Mouse (Mus musculus): ENCODE results near the gene Glrp1.

The Glrp1 gene

DNA sequence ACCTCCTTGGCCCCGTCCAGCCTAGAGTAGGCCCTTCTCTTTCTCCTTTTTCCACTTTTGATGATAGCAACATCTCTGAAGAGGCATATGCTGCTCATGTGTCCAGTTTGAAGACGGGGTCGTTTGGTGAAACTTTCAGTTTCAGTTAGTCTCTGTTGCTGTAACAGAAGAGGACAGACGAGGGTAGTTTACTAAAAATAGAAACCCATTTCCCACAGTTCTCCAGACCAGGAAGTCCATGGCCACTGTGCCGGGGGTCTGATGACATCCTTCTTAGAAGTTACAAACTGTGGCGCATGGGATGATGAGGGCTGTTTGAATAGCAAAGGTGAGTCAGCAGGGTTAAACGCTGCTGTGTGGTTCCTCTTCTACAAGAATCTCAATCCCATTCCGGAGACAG lies at the start of gene Glrp1:
Glrp1 (minus strand) TSS at position 278 of the 400 bp plus-strand sequence.
- no peak for DNase-seq

DNA sequence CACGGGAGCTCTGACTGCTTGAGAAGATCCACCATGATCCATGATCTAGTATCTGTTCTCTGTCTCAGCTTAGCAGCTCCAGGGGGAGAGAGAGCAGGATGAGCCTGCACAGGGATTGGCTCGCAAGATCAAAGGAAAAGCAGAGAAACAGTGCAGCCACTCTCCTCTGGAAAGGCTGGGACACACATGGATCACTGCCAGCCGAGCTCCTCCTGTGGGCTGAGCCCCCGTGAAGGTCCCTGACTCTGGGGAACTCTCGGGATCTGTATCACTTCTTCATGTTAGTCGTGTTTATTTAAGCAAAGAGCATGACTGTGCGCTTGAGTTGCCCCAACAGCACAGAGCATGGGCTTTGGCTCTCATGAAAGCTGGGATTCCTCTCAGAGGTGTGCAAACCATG lies 49.4 kb upstream of the Glrp1 start:
- DNase-seq: no peak

DNA sequence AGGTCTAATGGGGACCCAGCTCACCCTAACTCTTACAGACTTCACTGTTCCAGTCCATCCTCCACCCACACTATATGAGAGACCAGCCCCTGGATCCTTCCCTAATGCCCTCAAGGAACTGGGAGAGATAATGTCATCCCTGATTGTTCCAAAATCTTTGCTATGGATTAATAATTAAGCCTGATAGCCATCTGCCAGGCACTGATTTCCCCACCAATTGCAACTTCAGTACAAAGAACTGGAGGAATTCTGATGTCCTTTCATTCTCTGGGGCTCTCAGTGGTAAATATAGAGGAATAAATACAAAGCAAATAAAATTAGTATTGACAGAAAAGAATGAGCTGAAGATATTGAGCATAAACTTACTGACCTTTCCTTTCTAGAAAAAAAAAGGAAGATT lies 48.9 kb upstream of the Glrp1 start:
- DNase-seq: no peak

DNA sequence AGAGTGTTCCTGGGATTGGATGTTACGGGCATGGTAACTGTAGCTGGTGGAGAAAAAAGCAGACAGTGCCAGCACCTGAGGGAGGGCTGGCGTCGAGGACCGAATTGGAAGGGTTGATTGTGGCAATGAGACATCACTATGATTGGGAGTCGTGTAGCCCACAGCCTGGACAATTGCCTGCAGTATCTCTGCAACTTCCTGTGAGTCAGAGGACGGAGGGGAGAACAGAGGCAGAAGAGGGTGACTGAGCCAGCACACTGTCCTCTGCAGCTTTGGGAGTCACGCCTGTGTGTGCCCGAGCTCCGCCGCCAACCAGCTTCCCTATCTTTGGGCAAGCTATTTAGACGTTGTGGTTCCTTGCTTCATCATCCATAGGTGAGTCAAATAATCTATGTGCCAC lies 46.5 kb upstream of the Glrp1 start:
- DNase-seq: no peak

DNA sequence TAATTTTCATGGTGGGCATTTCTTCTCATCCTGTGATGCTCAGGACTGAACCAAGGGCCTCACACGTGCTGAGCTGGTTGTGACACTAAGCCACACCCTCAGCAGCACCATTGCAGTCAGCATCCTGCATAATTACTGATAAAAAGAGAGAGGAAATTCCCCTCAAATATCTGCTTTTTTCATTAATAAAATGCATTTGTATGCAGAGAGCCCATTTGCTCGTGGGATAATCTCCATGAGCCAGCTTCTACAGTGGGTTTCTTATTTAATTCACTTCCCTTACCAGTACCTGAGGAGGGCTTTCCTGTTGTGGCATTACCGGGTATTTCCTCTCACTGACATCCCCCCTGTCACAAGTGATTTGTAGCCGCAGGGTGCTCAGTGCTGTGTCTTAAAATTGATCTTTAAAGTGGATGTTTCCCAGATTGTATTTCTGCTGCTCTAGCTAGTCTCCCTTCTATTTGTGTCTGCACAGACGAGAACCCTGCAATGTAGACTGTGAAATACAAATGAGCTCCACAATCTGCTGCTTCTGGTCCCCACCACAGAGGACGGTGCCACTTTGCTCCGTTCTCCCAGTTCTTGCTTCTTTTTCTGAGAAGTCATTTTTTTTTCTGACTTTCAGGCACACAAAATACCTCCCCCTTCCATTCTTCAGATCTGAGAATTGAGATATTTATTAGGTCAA lies 43.8 kb upstream of the Glrp1 start:
- no peak for DNase-seq

DNA sequence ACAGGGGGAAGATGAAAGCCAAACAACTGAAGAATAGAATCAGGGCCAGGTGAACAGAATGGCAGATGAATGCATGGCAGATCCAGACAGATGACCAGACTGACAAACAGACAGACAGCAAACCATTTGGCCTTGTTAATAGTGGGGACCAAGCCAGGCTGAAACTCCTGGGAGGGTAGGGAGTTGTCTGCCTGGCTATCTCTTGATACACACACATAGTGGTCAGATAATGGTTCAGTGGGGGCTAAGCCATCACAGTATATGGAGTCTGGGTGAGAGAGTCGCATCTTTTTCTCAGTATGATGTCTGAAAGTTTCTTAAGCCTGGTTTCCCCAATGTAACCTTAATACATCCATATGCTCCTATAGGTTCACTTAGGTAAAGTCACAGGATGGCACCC lies 39.4 kb upstream of the Glrp1 start:
- DNase-seq: no peak

DNA sequence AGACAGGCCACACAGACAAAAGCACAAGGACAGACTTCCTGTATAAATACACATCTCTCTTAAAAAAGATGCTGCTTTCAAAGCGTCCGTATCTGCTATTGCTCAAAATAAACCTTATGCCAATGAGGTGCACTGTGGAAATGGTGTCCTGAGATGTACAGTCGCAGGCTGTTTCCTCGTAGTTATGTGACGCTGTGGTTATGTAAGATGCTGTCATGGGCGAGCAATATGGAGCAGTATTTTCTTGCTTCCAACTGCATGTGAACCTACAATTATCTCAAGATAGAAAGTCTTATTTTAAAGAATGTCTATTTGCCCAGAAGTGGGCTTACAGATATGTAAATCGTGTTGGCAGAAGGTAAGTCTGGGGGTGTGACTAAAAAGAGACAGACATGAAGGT lies 37.3 kb upstream of the Glrp1 start:
- DNase-seq: no peak

DNA sequence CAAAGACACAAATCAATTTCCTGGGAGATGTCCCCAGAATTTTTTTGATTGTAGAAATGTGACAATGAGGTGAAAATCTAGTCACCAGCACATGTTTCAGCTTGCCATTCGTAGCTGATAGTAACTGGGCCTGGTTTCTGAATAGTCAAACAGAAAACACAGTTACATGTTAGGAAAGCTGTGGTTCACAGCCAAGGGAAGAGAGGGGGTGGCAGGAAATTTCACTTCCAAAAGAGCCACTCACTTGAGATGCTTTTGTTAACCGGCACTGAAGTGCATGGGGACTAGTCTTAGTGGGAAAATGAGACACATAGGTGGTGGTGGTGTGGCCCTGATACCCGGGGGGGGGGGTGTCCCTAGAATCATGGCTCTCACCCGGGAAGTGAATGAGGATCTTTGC lies 33.7 kb upstream of the Glrp1 start:
- DNase-seq: no peak

DNA sequence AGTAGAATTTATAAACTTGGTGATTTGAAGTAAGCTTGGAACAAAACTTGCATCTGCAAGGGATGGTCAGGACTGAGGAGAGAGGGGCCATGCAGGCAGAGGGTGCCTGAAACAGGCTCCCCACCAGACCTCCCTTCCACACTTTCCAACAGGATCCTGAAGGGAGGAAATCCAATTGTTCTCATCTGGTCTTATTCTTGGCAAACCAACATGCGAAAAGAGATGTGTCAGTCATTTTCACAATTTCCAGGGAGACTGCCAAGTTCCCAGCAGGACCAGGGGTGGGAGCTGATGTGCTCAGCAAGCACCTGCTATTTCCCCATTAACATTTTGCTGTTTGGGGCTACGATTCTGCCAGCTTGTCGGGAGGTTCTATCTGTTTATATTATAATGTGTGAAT lies 30.0 kb upstream of the Glrp1 start:
- DNase-seq: no peak

DNA sequence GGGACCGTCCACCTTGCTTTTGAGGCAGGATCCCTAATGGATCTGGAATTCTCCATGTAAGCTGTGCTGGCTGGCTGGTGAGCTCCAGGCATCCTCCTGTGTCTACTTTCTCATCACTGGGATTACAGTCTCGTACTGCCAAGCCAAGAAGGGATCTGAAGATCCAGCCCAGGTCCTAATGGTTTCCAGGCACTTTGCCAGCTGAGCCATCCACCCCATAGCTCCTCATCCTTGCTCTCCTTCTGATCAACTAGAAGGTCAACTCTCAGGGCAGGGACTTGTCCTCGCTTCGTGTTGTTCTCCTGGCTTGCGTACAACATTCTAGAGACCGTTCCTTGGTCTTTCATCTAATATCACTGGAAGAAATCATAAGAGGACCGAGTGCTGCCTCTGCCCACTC lies 29.4 kb upstream of the Glrp1 start:
- no peak for DNase-seq

DNA sequence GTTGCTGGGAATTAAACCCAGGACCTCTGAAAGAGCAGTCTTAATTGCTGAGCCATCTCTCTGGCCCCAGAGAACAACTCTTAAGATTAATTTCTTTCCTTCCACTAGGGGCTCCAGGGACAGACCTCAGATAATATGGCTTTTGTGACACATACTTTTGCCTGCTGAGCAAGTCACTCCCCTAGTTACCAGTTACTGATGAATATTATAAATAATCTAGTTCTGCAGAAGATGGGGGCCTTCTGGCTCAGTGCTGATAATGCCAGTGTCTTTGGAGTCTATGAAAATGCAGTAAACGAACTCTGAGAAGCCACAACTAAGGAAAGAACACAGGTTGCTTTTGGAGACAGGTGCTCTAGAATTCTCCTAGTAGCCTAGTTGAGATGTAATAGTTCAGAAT lies 26.4 kb upstream of the Glrp1 start:
- no peak for DNase-seq

DNA sequence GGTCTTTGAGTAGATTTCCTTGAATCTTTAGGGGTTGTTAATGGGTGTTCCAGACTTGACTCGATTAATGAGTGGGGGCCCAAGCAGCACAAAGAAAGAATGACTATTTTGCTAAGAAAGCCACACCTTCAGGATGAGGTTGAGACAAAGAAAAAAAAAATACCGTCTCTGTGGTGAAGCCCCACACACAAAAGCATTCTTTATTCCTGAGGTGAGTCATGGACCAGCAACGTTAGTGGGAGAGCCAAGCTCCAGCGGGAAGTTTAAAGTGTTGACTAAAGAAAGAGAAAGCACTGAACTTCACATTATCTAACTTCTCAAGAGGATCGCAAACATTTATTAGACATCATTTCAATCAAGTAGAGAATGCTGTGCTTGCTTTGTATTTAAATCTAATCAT lies 24.2 kb upstream of the Glrp1 start:
- no peak for DNase-seq

DNA sequence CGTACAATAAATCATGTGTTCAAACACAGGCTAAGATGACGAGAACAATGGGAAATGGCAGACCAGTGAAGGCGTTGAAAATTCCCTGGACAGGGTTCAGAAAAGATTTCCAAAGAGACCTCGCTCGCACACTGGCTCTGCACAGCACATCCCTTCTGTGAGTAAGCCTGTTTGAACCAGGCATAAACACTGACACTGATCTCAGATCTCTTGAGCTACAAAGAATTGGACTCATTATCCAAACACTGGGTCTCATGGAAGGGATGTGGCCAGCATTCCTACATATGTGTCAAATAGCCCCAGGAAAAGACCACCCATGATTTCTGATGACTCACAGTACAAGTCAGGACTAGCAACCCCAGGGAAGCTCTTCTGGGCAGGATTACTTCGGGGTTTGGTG lies 16.3 kb upstream of the Glrp1 start:
- no peak for DNase-seq

DNA sequence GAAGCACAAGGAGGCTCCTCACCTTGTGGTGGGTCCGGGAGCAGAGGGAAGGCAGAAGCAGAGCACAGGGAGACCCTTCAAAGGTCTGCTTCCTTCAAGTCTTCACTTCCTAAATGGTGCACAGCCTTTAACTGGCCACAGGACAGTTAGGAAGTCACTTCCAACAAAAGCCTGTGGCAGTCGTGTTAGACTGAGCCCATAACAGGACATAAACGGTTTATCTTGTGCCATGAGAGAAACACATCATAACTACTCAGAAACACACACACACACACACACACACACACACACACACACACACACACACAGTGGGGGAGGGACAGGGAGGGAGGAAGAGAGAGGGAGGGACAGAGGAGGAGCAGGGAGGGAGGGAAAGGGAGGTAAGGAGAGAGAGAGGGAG lies 15.8 kb upstream of the Glrp1 start:
- DNase-seq: no peak

DNA sequence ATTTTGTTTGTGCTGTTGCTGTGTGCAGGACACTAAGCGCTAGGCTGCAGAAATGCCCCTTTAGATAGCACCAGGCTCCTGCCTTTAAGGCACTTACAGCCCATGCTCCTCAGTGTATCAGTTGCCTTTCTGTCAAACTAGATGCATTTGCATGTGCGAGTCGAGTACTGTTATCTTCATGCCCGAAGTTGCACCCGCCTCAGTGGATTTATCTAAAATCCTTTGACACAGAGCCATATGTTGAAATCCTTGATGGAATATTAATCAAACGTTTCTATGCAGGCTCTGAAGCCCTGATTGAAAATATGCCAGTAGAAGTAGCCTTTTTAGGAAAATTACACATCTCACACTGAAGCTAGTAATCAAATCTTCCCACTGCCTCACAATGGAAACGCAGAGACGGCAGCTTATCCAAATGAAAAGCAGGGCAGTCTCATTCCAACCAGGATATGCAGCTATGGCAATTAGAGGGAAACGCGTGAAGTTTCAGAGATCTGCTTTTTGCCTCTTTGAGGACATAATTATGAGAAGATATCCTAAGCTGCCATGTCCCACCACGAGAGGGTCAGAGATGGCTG lies 11.4 kb upstream of the Glrp1 start:
- DNase-seq: no peak

DNA sequence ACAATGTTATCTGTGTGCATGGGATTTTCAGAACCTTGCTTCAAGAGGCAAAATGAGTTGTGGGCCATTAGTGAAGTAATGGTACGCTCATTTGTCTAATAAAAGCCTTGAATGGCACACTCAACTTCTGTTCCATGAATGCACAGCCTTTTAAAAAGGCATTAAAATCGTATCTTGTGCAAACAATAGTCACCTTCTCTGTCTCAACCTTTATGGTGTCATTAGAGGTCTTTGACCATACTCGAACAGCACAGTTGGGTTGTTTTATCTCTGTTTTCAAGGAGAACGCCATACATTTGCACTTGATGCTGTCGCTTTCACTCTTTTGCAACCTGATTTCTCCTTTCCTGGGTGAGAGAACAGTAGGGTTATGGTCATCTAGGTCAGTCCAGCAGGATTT lies 3.7 kb upstream of the Glrp1 start:
- no peak for DNase-seq

DNA sequence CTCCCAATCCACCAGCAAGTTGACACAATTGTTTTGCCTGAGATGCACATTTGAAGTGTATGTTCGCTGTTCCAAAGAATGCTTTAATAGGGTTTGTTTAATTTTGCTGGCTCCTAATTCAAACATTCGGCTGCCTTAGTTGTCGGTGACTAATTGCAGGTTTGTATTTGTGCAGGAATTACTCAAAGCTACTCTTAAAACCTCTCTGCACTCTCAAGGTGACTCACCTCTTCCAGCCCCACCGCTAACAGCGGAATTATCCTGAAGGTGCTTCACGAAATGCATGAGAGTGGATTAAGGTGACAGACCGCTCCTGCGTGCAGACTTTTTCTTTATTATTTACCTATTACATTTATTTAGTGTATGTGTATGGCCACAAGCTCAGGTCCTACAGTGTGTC lies 2.0 kb downstream of the Glrp1 start:
- DNase-seq: no peak

DNA sequence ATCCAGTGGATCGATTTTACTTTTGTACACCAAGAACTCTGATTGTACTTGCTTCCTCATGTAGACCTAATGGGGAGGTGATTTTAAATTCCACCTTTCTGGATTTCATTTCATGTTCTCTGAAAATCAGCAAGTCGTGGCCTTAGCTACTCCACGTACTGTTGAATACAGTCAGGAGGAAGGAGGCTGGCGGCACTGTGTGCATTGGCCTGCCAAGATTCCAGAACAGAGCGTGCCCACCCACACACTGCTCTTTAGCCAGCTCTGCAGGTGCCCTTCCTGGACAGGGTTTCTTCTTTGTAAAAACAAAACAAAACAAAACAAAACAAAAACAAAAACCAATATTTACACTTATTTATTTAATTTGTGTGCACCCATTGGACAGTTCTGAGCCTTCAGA lies 2.7 kb downstream of the Glrp1 start:
- DNase-seq: peak; percentile 31

DNA sequence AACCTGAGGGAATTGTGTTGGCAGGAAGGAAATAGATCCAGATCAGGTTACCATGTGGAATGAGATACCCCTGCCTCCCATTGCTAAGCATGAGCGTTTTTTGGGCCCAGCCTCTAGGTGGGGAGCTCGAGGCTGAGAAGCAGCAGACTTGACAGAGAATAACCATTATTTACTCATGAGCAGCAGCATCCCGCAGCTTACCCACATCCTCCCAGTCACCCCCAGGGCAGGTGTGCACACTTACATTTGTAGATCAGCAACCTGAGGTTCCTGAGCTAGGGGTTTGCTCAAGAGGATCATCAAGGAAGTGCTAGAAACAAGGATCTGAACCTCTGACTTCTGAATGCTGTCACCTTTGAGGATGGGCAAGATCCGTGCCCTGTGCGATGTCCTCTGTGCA lies 3.5 kb downstream of the Glrp1 start:
- no peak for DNase-seq

DNA sequence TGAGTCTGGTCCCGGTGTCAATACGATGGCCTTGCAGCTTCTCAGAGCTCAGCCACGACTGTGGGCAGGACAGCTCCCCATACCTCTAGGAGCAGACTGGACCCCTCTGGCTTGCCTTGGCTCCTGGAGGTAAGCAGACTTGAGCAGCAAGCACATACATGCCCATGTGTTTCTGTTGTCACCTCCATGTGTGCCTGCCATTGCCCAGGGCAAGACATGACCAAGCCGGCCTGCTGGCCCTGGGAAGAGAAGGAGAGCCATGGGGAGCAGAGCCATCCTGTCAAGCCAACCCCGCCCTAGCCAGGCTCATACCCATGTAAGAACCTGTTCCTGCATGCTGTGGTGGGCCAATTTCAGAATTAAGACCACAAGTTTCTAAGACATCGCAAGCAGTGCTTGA lies 4.2 kb downstream of the Glrp1 start:
- DNase-seq: no peak

DNA sequence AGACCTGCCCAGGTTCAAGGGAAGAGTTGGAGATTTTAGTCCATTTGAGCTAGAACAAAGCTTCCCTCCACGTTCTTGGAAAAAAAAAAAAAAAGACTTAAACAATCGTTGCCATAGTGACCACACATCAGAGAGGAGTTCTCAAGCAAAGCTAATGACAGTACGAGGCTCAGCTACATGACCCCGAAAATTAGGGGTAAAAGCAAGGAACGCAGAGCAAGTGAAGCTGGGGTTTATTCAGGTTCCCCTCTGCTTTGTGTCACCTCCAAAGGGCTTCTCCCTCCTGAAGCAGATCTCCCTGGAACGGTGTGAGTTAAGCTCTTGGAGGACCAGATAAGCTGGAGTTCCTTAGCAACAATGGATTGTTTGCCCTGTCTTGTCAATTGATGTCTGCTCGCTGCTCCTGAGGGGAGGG lies 5.3 kb downstream of the Glrp1 start:
- DNase-seq: no peak

DNA sequence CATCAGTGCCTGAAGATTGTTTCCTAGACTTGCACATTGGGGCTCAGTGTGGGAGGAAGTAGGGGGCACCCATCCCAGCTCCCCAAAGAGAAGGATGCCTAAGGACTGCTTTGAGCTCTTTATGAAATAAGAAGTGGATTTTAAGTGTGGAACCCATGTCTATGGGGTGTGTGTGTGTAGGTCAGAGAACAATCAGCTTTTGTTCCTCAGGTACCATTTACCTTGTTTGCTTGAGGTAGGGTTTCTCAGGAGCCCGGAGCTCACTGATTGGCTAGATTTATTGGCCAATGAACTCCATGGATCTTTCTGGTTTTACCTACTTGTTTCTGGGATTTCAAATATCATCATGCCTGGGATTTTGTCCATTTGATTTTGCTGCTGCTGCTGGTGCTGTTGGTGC lies 7.0 kb downstream of the Glrp1 start:
- no peak for DNase-seq

DNA sequence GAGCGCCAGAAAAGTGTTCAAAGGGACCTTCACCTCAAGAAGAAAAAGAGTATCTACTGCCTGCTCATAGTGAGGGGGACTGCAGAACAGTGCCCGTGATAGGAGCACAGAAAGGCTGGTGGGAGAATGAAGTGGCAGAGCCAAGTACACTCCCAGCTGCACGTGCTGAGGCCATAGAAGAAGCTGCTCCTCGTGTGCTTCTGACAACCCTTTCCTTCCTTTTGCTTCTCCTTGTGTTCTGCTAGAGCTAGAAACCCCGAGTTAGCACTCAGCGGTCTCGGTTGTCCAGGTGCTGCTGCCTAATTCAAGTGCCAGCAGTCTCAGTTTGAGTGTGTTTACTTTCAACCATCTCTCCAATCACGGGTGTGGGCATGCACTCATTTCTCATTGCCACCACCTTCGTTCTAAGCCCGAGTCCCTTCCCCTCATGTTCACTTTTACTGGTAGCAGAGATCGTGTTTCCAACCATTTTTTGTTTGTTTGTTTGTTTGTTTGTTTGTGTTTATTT lies 10.6 kb downstream of the Glrp1 start:
- no peak for DNase-seq

DNA sequence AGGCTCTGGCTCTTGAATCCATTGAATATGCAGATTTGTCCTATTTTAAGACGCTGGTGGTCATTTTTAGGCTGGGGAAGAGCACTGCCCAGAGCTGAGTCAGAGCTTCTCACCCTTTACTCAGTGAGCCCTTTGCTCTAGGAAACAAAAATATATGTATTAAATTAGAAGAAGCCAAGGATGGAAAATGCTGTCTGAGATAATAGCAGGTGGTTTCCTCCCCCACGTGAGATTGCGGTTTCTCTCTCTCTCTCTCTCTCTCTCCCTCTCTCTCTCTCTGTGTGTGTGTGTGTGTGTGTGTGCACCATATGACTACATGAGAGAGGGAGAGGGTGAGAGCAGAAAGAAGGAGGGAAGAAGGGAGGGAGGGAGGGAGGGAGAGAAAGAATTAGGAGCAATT lies 12.5 kb downstream of the Glrp1 start:
- DNase-seq: no peak

DNA sequence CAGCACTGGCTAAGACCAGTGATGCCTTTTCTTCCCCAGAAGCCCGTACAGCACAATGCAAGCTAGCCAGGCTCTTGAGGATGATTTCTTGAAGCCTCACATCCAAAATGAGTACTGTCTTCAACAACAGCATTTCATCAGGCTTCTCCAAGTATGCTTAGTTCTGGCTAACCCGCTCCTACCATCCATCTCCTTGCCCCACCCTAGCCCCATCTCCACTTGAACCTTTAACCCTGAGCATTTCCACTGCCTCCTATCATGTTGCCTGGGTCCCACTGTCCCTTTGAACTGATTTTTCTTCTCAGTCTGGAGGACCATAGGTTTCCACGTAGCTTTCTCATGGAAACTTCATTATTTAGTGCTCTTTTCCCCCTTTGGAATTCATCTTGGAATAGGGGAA lies 17.5 kb downstream of the Glrp1 start:
- no peak for DNase-seq
